Mouse (Mus musculus) embryonic fibroblast, embryonic 13.5 days (primary cell): ENCODE measurements around the gene Gja6.

ENCODE experiments used
- CTCF ChIP-seq: IDR thresholded peaks from 2 replicates; pipeline ENCODE4 v1.5.1; 2011; ENCODE audit warnings: mild to moderate bottlenecking, control low read depth, low read length, moderate library complexity, borderline replicate concordance; ENCODE audit not compliant: insufficient read depth
- POLR2A ChIP-seq: IDR thresholded peaks from 2 replicates; pipeline ENCODE4 v1.6.1; 2011; ENCODE audit warnings: low read depth, mild to moderate bottlenecking, control low read depth, low read length, moderate library complexity

GRCm38 (mm10) chrX:160935541-160935940 is 28.7 kb upstream of the Gja6 start:
- no peak for TF ChIP-seq POLR2A
- TF ChIP-seq CTCF, result no peak
